Mouse (Mus musculus) intestine, embryonic 15.5 days (tissue): ENCODE data around the gene Rad17. TPM values are rescaled to one million over a fixed set of nuclear protein-coding genes. Genes with fewer than 3 reads are reported as not detected.
A peak's percentile ranks its signal among the peaks of the same experiment; 100 is the strongest.

Experiments
- ATAC-seq: fragments of 200-750 bp; cut with Nextera tagmentation; 2 replicates; pipeline ENCODE4 v1.8.0; 2017; ENCODE audit warnings: moderate TSS enrichment, moderate library complexity
- H3K27ac ChIP-seq: fragments of 300-500 bp; sonication (generic); 2 replicates; pipeline ENCODE4 v1.5.1; 2015; ENCODE audit warnings: mild to moderate bottlenecking, inconsistent platforms
- H3K27me3 ChIP-seq: fragments of 300-500 bp; sonication (generic); replicated peaks from 2 replicates; pipeline ENCODE4 v1.6.1; 2015; ENCODE audit warnings: inconsistent platforms
- H3K36me3 ChIP-seq: fragments of 300-500 bp; sonication (generic); 2 replicates; pipeline ENCODE4 v1.6.1; 2015; ENCODE audit warnings: inconsistent platforms
- H3K4me1 ChIP-seq: fragments of 300-500 bp; sonication (generic); replicated peaks from 2 replicates; pipeline ENCODE4 v1.6.1; 2015; ENCODE audit warnings: inconsistent platforms
- H3K4me2 ChIP-seq: fragments of 300-500 bp; sonication (generic); replicated peaks from 2 replicates; pipeline ENCODE4 v1.6.1; 2015; ENCODE audit warnings: mild to moderate bottlenecking, inconsistent platforms
- H3K4me3 ChIP-seq: fragments of 300-500 bp; sonication (generic); replicated peaks from 2 replicates; pipeline ENCODE4 v1.5.1; 2015; ENCODE audit warnings: inconsistent platforms
- H3K9ac ChIP-seq: fragments of 300-500 bp; sonication (generic); 2 replicates; pipeline ENCODE4 v1.6.1; 2015; ENCODE audit warnings: inconsistent platforms
- H3K9me3 ChIP-seq: fragments of 300-500 bp; sonication (generic); 2 replicates; pipeline ENCODE4 v1.6.1; 2016; ENCODE audit warnings: inconsistent platforms
- WGBS: fragments of 180-500 bp; shearing (Covaris S2); methylation state at CpG from one replicate; pipeline ENCODE4 v1.1.7; 2015; 5-methylcytosine and 5-hydroxymethylcytosine counted together
- polyA plus RNA-seq: library from polyadenylated mRNA; unstranded; fragments of >200 nt; fragmentation: Nextera tagmentation; extraction: Ambion mirVana; gene quantifications from 2 replicates; pipeline ENCODE4 v1.2.1, GENCODE M21; 2015

Rad17 gene
- polyA plus RNA-seq, 1 experiment from 2014 or later, result 19.3 TPM

DNA sequence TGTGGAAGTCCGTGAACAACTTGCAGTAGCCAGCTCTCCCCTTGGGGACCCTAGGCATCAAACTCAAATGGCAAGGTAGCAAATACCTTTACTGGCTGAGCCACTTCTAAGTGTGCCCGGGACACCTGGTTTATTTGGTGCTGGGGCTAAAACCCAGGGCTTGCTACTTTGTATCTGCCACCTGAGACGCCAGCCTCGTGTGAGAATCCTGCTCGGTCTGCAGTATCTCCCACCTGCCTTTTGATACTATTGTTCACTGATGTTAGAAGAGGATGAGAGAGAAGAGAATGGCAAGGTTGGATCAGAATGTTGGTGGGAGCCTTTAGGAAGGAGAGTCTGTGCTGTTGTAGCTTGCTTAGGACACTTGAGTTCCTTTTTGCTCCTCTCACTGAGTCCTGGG is 7.2 kb upstream of the Rad17 start:
- Histone ChIP-seq H3K9ac (no peak overlapping the region), H3K27ac (no peak overlapping the region), H3K4me2 (no peak overlapping the region), H3K4me3 (no peak overlapping the region), H3K9me3 (no peaks in the 10 kb centered on the region), H3K27me3 (no peaks in the 10 kb centered on the region), H3K4me1 (no peaks in the 10 kb centered on the region), H3K36me3 (no peaks in the 10 kb centered on the region)
- no peak for ATAC-seq
- 91% methylated on average over 5 of the region's 5 CpGs for WGBS

DNA sequence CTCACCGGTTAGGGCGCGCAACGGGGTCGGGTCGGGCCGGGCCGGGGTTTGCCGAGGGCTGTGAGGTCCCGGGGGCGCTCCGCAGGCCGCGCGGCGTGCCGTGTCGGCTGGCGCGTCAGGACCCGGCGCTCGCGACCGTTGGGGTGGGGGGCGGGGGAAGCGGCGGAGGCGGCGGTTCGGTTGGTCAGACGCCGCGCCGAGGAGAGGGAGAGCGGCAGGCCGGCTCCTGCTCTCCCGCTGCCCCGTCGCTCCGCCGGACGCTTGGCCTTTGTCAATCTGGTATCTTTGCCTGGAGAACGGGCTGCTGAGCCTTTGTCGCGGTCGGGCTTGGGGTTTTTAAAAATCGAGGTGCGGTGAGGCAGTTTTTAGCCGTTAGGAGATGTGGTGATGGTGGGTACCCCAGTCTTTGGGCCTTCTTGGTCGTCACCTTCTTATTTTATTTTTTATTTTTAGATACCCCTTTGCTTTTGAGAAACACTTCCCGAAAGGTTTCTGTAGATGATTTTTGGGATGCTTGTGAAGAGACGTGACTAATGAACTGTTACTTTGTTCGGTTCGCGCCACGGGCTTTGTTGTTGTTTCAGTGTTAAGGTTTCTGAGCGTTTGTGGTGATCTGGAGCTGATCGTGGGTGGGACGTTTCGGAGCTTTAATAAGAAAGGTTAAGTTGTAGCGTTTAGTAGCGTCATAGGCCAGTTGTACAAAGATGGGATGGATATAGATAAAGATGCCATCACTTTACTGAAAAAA is 762 bp upstream of the Rad17 start, which contains the start of gene Taf9:
Taf9 (plus strand) TSS at position 141 of the 748 bp plus-strand sequence.
- Histone ChIP-seq H3K4me3 (peak within 1 kb of the TSS; percentile 88), H3K36me3 (no peaks in the 10 kb centered on the region), H3K27me3 (no peaks in the 10 kb centered on the region), H3K9me3 (no peaks in the 10 kb centered on the region), H3K9ac (peak within 1 kb of the TSS; percentile 86), H3K27ac (peak within 1 kb of the TSS; percentile 95), H3K4me1 (peaks cover 4% of the 10 kb centered on the region; the same call in 1 of the 2 replicates), H3K4me2 (peak within 1 kb of the TSS; percentile 77)
- peak; percentile 78 for ATAC-seq
- WGBS, result under 1% methylated on average over 56 of the region's 63 CpGs

DNA sequence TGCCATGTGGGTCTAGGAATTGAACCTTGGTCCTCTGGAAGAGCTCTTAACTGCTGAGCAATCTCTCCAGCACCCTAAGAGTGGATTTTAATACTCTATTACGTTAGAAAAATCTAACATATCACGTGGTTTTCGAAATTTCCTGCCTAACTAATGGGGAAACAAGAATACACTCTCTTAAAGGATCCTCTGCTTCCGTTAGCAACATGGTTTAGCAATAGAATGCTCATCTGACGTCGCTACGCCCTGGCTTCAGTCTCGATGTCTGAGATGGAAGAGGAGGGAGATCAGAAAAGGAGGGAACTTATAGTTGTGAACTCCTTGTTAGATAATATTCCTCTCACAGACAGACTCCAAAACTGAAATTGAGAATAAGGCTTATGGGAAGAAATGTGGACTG is 2.6 kb downstream of the Rad17 start:
- Histone ChIP-seq H3K4me1 (peaks cover 4% of the 10 kb centered on the region; the same call in 1 of the 2 replicates), H3K4me3 (no peak overlapping the region), H3K27me3 (no peaks in the 10 kb centered on the region), H3K27ac (no peak overlapping the region), H3K9ac (no peak overlapping the region), H3K9me3 (no peaks in the 10 kb centered on the region), H3K4me2 (no peak overlapping the region), H3K36me3 (peaks cover 5% of the 10 kb centered on the region; the same call in 1 of the 2 replicates)
- WGBS, result 92% methylated on average over 8 of the region's 8 CpGs
- ATAC-seq, result no peak

DNA sequence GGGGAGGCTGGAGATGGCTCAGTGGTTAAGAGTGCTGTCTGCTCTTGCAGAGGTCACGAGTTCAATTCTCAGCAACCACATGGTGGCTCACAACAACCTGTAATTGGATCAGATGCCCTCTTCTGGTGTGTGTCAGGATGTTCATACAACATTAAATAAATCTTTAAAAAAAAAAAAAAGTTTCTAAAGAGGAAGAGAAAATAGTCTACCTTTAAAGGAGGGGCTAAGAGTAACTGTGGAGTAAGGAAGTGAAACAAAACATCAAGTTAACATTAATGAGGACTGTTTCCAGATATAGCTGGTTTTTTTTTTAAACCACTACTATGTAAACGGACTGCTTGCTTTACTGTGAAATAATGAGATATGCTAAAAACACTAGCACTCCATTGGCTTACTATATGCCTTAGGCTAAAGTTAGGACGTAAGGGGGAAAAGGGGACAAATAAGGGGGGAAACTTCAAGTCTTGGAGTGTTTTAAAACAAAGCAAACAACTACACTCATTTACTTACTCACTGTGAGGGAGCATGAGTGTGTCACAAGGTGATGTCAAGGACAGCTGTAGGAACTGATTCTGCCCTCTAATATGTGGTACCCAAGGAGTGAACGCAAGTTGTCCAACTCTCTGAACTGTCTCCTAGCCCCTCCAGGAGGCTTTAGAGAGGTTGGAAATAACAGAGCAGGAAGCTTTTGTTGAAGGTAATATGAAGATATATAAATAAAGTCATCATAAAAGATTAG is 8.2 kb downstream of the Rad17 start:
- H3K27me3 ChIP-seq, result no peaks in the 10 kb centered on the region
- H3K27ac ChIP-seq, result no peak overlapping the region
- peaks cover 16% of the 10 kb centered on the region for H3K36me3 ChIP-seq
- H3K4me1 ChIP-seq, result no peaks in the 10 kb centered on the region
- 90% methylated on average over 4 of the region's 4 CpGs for WGBS
- no peak for ATAC-seq
- no peak overlapping the region for H3K4me2 ChIP-seq
- H3K4me3 ChIP-seq, result no peak overlapping the region
- no peaks in the 10 kb centered on the region for H3K9me3 ChIP-seq
- no peak overlapping the region for H3K9ac ChIP-seq

DNA sequence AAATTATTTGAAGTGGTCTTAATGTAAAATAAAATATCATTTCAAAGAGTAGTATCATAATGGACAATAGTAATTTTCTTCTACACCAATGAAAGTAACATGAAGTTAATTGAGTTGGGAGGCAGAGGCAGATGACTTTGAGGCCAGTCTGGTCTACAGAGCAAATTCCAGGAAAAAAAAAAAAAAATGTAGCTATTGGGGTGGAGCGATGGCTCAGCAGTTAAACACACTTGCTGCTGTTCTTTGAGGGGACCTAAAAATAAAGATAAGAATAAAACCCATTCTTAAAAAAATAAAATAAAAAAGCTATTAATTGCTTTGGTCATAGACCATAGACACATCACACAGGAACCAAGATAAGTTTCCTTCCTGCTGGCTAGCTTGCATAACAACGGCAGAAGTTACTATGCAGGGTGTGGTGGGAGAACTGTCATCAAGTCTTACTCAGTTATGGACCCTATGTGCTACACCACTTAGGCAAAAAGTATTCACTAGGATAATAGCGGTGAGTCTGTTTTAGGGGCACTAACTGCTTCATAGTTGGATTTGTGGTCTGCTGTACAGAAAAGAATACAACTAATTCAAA is 16.7 kb downstream of the Rad17 start:
- no peak overlapping the region for H3K9ac ChIP-seq
- WGBS, result 91% methylated on average over 3 of the region's 3 CpGs
- ATAC-seq, result no peak
- no peaks in the 10 kb centered on the region for H3K9me3 ChIP-seq
- peaks cover 16% of the 10 kb centered on the region for H3K36me3 ChIP-seq
- no peaks in the 10 kb centered on the region for H3K4me1 ChIP-seq
- H3K27ac ChIP-seq, result no peak overlapping the region
- no peak overlapping the region for H3K4me2 ChIP-seq
- no peaks in the 10 kb centered on the region for H3K27me3 ChIP-seq
- no peak overlapping the region for H3K4me3 ChIP-seq

DNA sequence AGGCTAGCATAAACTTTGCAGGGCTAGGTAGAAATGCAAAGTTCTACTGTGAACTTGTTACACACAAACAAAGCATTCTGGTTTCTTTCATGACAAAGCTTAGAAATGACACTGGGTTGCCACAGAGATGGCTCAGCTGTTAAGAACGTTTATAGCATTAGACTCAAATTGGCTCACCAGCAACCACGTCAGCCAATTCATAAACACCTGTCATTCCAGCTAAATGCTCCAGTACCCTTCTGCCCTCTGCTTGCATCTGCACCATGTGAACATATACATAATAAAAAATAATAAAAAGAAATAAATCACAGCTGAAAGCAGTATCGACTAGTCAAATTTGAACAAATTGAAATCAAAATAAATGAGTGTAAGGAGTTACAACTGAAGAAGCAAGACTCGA is 28.6 kb downstream of the Rad17 start:
- Histone ChIP-seq H3K4me2 (no peak overlapping the region), H3K36me3 (peaks cover 4% of the 10 kb centered on the region), H3K4me3 (no peak overlapping the region), H3K9ac (no peak overlapping the region), H3K27ac (no peak overlapping the region), H3K9me3 (no peaks in the 10 kb centered on the region), H3K4me1 (no peaks in the 10 kb centered on the region), H3K27me3 (no peaks in the 10 kb centered on the region)
- no peak for ATAC-seq
- WGBS, result 74% methylated on average over 4 of the region's 4 CpGs

DNA sequence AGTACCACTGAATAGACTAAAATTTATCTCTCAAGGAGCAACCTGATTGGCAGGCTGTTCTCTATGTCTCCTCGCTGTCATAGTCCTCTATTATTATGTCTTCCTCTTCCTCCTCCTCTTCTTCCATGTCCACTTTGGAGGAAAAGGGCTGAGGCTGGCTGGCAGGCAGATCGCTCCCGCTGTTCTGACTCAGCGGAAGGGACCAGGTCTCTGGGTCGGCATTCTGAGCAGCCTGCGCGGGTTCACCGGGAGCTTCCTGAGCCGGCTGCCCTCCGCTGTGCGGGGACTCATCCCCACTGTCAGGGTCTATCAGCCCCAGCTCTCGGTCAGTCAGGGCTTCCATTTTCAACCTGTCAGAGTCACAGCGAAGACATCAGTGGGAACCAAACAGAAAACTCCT is 33.3 kb downstream of the Rad17 start:
- Histone ChIP-seq H3K4me1 (no peaks in the 10 kb centered on the region), H3K36me3 (peaks cover 4% of the 10 kb centered on the region), H3K9ac (no peak overlapping the region), H3K4me2 (no peak overlapping the region), H3K27me3 (peaks cover 3% of the 10 kb centered on the region; the same call in 1 of the 2 replicates), H3K9me3 (no peaks in the 10 kb centered on the region), H3K27ac (no peak overlapping the region), H3K4me3 (no peak overlapping the region)
- WGBS, result 83% methylated on average over 13 of the region's 13 CpGs
- ATAC-seq, result no peak

DNA sequence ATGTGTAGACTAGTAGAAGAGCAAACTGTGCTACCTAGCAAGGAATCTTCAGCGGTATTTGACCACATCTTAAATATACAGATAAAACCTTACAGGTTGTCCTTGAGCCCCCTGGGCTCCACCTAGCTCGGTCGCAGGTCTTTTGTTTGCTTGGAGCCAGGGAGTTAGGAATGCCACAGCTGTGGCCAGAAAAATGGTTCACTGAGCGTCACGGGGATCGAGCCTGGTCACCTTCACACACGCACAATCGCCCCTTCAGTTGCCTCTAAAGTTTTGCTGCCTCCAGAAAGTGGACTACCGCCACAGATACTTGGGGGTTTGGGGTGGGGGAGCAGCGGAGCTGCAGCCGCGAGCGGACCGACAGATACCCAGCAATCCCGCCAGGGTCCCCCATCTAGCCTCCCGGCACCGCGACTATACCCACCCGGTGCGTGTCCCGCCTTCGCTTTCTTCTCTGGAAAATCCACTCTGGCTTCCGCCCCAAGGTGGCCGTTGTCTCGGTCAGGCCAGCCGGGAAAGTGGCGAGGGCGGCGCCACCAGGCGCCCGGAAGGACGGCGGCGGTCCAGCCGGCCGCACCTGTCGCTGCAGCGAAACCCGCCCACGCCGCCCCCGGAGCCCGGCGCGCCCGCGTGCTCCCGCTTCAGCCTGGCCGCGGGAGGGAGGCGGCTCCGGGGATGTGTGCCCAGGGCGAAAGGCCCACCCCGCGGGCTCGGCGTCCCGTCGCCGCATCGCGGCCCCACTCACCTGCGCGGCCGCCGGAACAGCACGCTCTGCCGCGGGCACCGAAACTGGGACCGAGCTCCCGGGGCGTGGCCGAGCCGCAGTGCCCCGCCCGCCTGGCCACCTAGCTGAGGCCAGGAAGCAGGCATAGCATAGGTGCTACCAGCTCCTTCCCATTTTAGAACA is 34.4 kb downstream of the Rad17 start, which contains the start of gene Marveld2:
Marveld2 (minus strand) TSS at position 791 of the 907 bp plus-strand sequence.
- peaks cover 3% of the 10 kb centered on the region; the same call in 1 of the 2 replicates for H3K27me3 ChIP-seq
- no peaks in the 10 kb centered on the region for H3K4me1 ChIP-seq
- H3K4me2 ChIP-seq, result peak within 1 kb of the TSS; percentile 81
- peak within 1 kb of the TSS; percentile 87 for H3K27ac ChIP-seq
- 3% methylated on average over 67 of the region's 77 CpGs for WGBS
- peak within 1 kb of the TSS; percentile 70 for H3K9ac ChIP-seq
- peak within 1 kb of the TSS; percentile 64 for H3K4me3 ChIP-seq
- H3K36me3 ChIP-seq, result peaks cover 4% of the 10 kb centered on the region
- H3K9me3 ChIP-seq, result no peaks in the 10 kb centered on the region
- peak; percentile 96 for ATAC-seq

DNA sequence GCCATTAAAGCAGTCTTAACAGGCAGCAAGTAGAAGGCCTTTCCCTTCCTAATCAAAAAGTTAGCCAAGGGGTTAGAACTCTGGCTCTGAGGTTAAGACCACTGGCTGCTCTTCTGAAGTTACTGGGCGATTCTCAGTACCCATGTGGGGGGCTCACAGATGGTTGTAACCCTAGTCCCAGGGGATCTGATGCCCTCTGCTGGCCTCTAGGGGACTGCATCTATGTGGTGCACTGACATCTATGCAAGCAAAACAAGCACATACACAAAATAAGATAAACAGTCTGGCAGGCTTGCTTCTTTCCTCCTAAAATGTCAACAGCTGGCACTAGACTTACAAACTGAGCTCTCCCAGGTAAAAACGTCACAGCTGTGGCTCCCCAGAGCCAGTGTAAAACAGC is 37.9 kb downstream of the Rad17 start:
- no peaks in the 10 kb centered on the region for H3K4me1 ChIP-seq
- H3K9me3 ChIP-seq, result no peaks in the 10 kb centered on the region
- H3K27ac ChIP-seq, result no peak overlapping the region
- H3K27me3 ChIP-seq, result peaks cover 3% of the 10 kb centered on the region; the same call in 1 of the 2 replicates
- H3K36me3 ChIP-seq, result 0 out of 2 replicates have a peak, but pooled peaks cover 4% of the 10 kb centered on the region
- no peak overlapping the region for H3K4me2 ChIP-seq
- WGBS, result 55% methylated on average over 2 of the region's 2 CpGs
- H3K4me3 ChIP-seq, result no peak overlapping the region
- no peak for ATAC-seq
- H3K9ac ChIP-seq, result no peak overlapping the region

DNA sequence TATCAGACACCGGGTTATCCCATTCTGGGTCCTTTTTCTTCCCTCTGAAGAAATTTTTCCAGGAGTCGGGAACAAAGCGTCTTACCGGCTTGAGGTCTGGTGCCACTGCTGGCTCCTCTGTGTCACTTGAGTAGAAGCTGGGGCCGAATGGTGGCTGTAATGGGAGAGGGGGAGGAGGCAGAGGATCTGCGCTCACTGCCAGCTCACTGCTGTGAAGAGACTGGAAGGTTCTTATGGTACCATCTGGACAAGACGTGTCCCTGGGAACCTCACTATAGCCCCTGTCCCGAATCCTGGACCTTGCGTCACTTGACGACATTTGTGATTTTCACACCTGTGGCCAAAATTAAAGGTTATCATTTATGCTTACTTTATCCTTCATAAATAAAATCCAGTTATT is 38.6 kb downstream of the Rad17 start:
- no peak overlapping the region for H3K9ac ChIP-seq
- no peaks in the 10 kb centered on the region for H3K4me1 ChIP-seq
- H3K27ac ChIP-seq, result no peak overlapping the region
- peaks cover 3% of the 10 kb centered on the region; the same call in 1 of the 2 replicates for H3K27me3 ChIP-seq
- WGBS, result 96% methylated on average over 10 of the region's 10 CpGs
- no peaks in the 10 kb centered on the region for H3K9me3 ChIP-seq
- H3K4me3 ChIP-seq, result no peak overlapping the region
- 0 out of 2 replicates have a peak, but pooled peaks cover 4% of the 10 kb centered on the region for H3K36me3 ChIP-seq
- no peak for ATAC-seq
- H3K4me2 ChIP-seq, result no peak overlapping the region

DNA sequence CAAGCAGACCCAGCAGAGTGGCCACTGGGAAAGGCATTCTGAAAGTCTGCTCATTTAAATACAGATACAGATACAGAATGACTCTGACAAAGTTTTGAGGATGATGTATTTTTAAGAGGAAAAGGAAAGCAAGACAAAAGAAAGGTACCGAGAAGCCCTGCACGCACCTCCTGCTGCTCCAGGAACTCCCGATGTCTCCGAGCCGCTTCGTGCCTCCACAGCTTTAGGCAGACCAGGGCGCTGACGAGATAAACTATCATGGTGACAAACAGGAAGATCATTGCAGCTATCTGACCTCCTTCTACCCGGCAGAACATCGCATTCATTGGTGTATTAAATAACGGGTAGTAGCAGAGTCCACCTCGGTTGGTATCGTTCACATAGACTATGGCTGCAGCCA is 39.6 kb downstream of the Rad17 start:
- no peak for ATAC-seq
- Histone ChIP-seq H3K36me3 (0 out of 2 replicates have a peak, but pooled peaks cover 4% of the 10 kb centered on the region), H3K9ac (no peak overlapping the region), H3K27me3 (no peaks in the 10 kb centered on the region), H3K4me3 (no peak overlapping the region), H3K4me1 (no peaks in the 10 kb centered on the region), H3K4me2 (no peak overlapping the region), H3K9me3 (no peaks in the 10 kb centered on the region), H3K27ac (no peak overlapping the region)
- WGBS, result 93% methylated on average over 13 of the region's 13 CpGs
